Mouse (Mus musculus): Measurements from ENCODE around the gene Colgalt2. TPM values are rescaled to one million over a fixed set of nuclear protein-coding genes. Genes with fewer than 3 reads are reported as not detected.

The Colgalt2 gene
- polyA plus RNA-seq, 1 experiment from 2014 or later, result 2.3 TPM

- Histone ChIP-seq H3K4me1 (ENCODE audit: control insufficient read depth, insufficient read depth, low read length) (no peaks in the 10 kb centered on the region), H3K27ac (ENCODE audit: low read depth, low read length) (no peak overlapping the region), H3K27me3 (ENCODE audit: control insufficient read depth, insufficient read depth, low read length) (no peaks in the 10 kb centered on the region), H3K4me2 (no peak overlapping the region), H3K9ac (ENCODE audit: low read length) (no peak overlapping the region), H3K36me3 (ENCODE audit: control insufficient read depth, insufficient read depth, low read length) (no peaks in the 10 kb centered on the region), H3K4me3 (ENCODE audit: low read depth, low read length) (no peak overlapping the region), H3K9me3 (ENCODE audit: control insufficient read depth, low read length) (no peaks in the 10 kb centered on the region)
- no peak for ATAC-seq (ENCODE audit: low FRiP score)
- no peak for DNase-seq (ENCODE audit: low spot score, missing footprints)
- 89% methylated on average over 8 of the region's 8 CpGs for WGBS
Observed at GRCm38 (mm10) chr1:152518971-152519370, 119.3 kb downstream of the Colgalt2 start.

- Histone ChIP-seq H3K9ac (ENCODE audit: low read length) (no peak overlapping the region), H3K27ac (ENCODE audit: low read depth, low read length) (no peak overlapping the region), H3K27me3 (ENCODE audit: control insufficient read depth, insufficient read depth, low read length) (no peaks in the 10 kb centered on the region), H3K9me3 (ENCODE audit: control insufficient read depth, low read length) (no peaks in the 10 kb centered on the region), H3K4me2 (no peak overlapping the region), H3K4me3 (ENCODE audit: low read depth, low read length) (no peak overlapping the region), H3K4me1 (ENCODE audit: control insufficient read depth, insufficient read depth, low read length) (no peaks in the 10 kb centered on the region), H3K36me3 (ENCODE audit: control insufficient read depth, insufficient read depth, low read length) (no peaks in the 10 kb centered on the region)
- 0 out of 2 replicates have a peak, but pooled peaks have one; percentile 33 for ATAC-seq (ENCODE audit: low FRiP score)
- peak; percentile 94 for DNase-seq (ENCODE audit: low spot score, missing footprints)
- 73% methylated on average over 16 of the region's 16 CpGs for WGBS
Observed at GRCm38 (mm10) chr1:152520798-152521575, 121.4 kb downstream of the Colgalt2 start.

- no peaks in the 10 kb centered on the region for H3K27me3 ChIP-seq (ENCODE audit: control insufficient read depth, insufficient read depth, low read length)
- no peak overlapping the region for H3K4me2 ChIP-seq
- no peaks in the 10 kb centered on the region for H3K9me3 ChIP-seq (ENCODE audit: control insufficient read depth, low read length)
- no peak overlapping the region for H3K4me3 ChIP-seq (ENCODE audit: low read depth, low read length)
- DNase-seq (ENCODE audit: low spot score, missing footprints), result no peak
- H3K4me1 ChIP-seq (ENCODE audit: control insufficient read depth, insufficient read depth, low read length), result no peaks in the 10 kb centered on the region
- no peaks in the 10 kb centered on the region; the same call in 1 of the 2 replicates for H3K36me3 ChIP-seq (ENCODE audit: control insufficient read depth, insufficient read depth, low read length)
- no peak overlapping the region for H3K9ac ChIP-seq (ENCODE audit: low read length)
- H3K27ac ChIP-seq (ENCODE audit: low read depth, low read length), result no peak overlapping the region
- 81% methylated on average over 3 of the region's 3 CpGs for WGBS
- no peak for ATAC-seq (ENCODE audit: low FRiP score)
Observed at GRCm38 (mm10) chr1:152522226-152522625, 122.6 kb downstream of the Colgalt2 start.

- DNase-seq (ENCODE audit: low spot score, missing footprints) (no peak), ATAC-seq (ENCODE audit: low FRiP score) (no peak)
- Histone ChIP-seq H3K27ac (ENCODE audit: low read depth, low read length) (no peak overlapping the region), H3K4me2 (no peak overlapping the region), H3K36me3 (ENCODE audit: control insufficient read depth, insufficient read depth, low read length) (no peaks in the 10 kb centered on the region; the same call in 1 of the 2 replicates), H3K27me3 (ENCODE audit: control insufficient read depth, insufficient read depth, low read length) (no peaks in the 10 kb centered on the region), H3K9ac (ENCODE audit: low read length) (no peak overlapping the region), H3K4me3 (ENCODE audit: low read depth, low read length) (no peak overlapping the region), H3K4me1 (ENCODE audit: control insufficient read depth, insufficient read depth, low read length) (no peaks in the 10 kb centered on the region), H3K9me3 (ENCODE audit: control insufficient read depth, low read length) (no peaks in the 10 kb centered on the region)
- 86% methylated on average over 11 of the region's 11 CpGs for WGBS
Observed at GRCm38 (mm10) chr1:152523292-152523691, 123.7 kb downstream of the Colgalt2 start.

- no peak overlapping the region for H3K4me3 ChIP-seq (ENCODE audit: low read depth, low read length)
- ATAC-seq (ENCODE audit: low FRiP score) (no peak; the same call in 1 of the 2 replicates), DNase-seq (ENCODE audit: low spot score, missing footprints) (no peak)
- H3K9ac ChIP-seq (ENCODE audit: low read length), result no peak overlapping the region
- H3K27me3 ChIP-seq (ENCODE audit: control insufficient read depth, insufficient read depth, low read length), result no peaks in the 10 kb centered on the region
- no peaks in the 10 kb centered on the region for H3K4me1 ChIP-seq (ENCODE audit: control insufficient read depth, insufficient read depth, low read length)
- no peak overlapping the region for H3K27ac ChIP-seq (ENCODE audit: low read depth, low read length)
- 88% methylated on average over 22 of the region's 22 CpGs for WGBS
- no peaks in the 10 kb centered on the region for H3K9me3 ChIP-seq (ENCODE audit: control insufficient read depth, low read length)
- H3K4me2 ChIP-seq, result no peak overlapping the region
- no peaks in the 10 kb centered on the region; the same call in 1 of the 2 replicates for H3K36me3 ChIP-seq (ENCODE audit: control insufficient read depth, insufficient read depth, low read length)
Observed at GRCm38 (mm10) chr1:152524098-152524892, 124.7 kb downstream of the Colgalt2 start.

- 24% methylated on average over 6 of the region's 6 CpGs for WGBS
- Histone ChIP-seq H3K9me3 (ENCODE audit: control insufficient read depth, low read length) (no peaks in the 10 kb centered on the region), H3K27me3 (ENCODE audit: control insufficient read depth, insufficient read depth, low read length) (no peaks in the 10 kb centered on the region), H3K9ac (ENCODE audit: low read length) (no peak overlapping the region), H3K27ac (ENCODE audit: low read depth, low read length) (no peak overlapping the region), H3K36me3 (ENCODE audit: control insufficient read depth, insufficient read depth, low read length) (no peaks in the 10 kb centered on the region; the same call in 1 of the 2 replicates), H3K4me3 (ENCODE audit: low read depth, low read length) (no peak overlapping the region), H3K4me2 (no peak overlapping the region), H3K4me1 (ENCODE audit: control insufficient read depth, insufficient read depth, low read length) (no peaks in the 10 kb centered on the region)
- DNase-seq (ENCODE audit: low spot score, missing footprints) (peak; percentile 95), ATAC-seq (ENCODE audit: low FRiP score) (peak; percentile 84)
Observed at GRCm38 (mm10) chr1:152524987-152525648, 125.5 kb downstream of the Colgalt2 start.

GRCm38 (mm10) chr1:152526154-152526553 is 126.5 kb downstream of the Colgalt2 start:
- DNase-seq (ENCODE audit: low spot score, missing footprints), result no peak
- whole genome bisulfite sequencing, result 85% methylated on average over 9 of the region's 9 CpGs
- H3K4me3 ChIP-seq (ENCODE audit: low read depth, low read length), result no peak overlapping the region

GRCm38 (mm10) chr1:152528214-152528613 is 128.6 kb downstream of the Colgalt2 start:
- no peak overlapping the region for H3K4me2 ChIP-seq
- no peaks in the 10 kb centered on the region for H3K9me3 ChIP-seq (ENCODE audit: control insufficient read depth, low read length)
- H3K9ac ChIP-seq (ENCODE audit: low read length), result no peak overlapping the region
- no peaks in the 10 kb centered on the region for H3K4me1 ChIP-seq (ENCODE audit: control insufficient read depth, insufficient read depth, low read length)
- no peaks in the 10 kb centered on the region for H3K27me3 ChIP-seq (ENCODE audit: control insufficient read depth, insufficient read depth, low read length)
- no peak overlapping the region for H3K27ac ChIP-seq (ENCODE audit: low read depth, low read length)
- 89% methylated on average over 6 of the region's 6 CpGs for WGBS
- ATAC-seq (ENCODE audit: low FRiP score) (no peak), DNase-seq (ENCODE audit: low spot score, missing footprints) (no peak)
- no peaks in the 10 kb centered on the region; the same call in 1 of the 2 replicates for H3K36me3 ChIP-seq (ENCODE audit: control insufficient read depth, insufficient read depth, low read length)
- no peak overlapping the region for H3K4me3 ChIP-seq (ENCODE audit: low read depth, low read length)

More at GRCm38 (mm10) chr1:152526154-152526553, 126.5 kb downstream of the Colgalt2 start:
- no peaks in the 10 kb centered on the region for H3K4me1 ChIP-seq (ENCODE audit: control insufficient read depth, insufficient read depth, low read length)
- ATAC-seq (ENCODE audit: low FRiP score), result no peak
- H3K27me3 ChIP-seq (ENCODE audit: control insufficient read depth, insufficient read depth, low read length), result no peaks in the 10 kb centered on the region
- H3K27ac ChIP-seq (ENCODE audit: low read depth, low read length), result no peak overlapping the region
- no peak overlapping the region for H3K4me2 ChIP-seq
- no peaks in the 10 kb centered on the region for H3K9me3 ChIP-seq (ENCODE audit: control insufficient read depth, low read length)
- no peak overlapping the region for H3K9ac ChIP-seq (ENCODE audit: low read length)
- no peaks in the 10 kb centered on the region; the same call in 1 of the 2 replicates for H3K36me3 ChIP-seq (ENCODE audit: control insufficient read depth, insufficient read depth, low read length)

All from midbrain, embryonic 11.5 days (tissue).